Mouse (Mus musculus) ES-E14 (cell line): ENCODE data around the gene Mfge8. TPM values are rescaled to one million over a fixed set of nuclear protein-coding genes. Genes with fewer than 3 reads are reported as not detected.

Source experiments
- DNase-seq: peaks from one replicate; pipeline ENCODE4 v3.0.0-alpha.2; 2013; ENCODE audit warnings: low read depth, low spot score
- H3K27ac ChIP-seq: 2 replicates; pipeline ENCODE4 v1.5.1; 2012; ENCODE audit warnings: low read depth, mild to moderate bottlenecking, low read length, moderate library complexity, mixed read lengths; ENCODE audit not compliant: poor library complexity, insufficient read depth, severe bottlenecking
- H3K36me3 ChIP-seq: 2 replicates; pipeline ENCODE4 v1.6.1; 2012; ENCODE audit warnings: mild to moderate bottlenecking, low read length, moderate library complexity, mixed read lengths; ENCODE audit not compliant: control insufficient read depth, poor library complexity, insufficient read depth, severe bottlenecking
- H3K4me1 ChIP-seq, 2 experiments: fragments of 150-350 bp in 1 of 2; sonication (generic) in 1 of 2; 2 replicates each; pipeline ENCODE4 v1.6.1; 2012; ENCODE audit warnings: low read length in 2 of 2, mild to moderate bottlenecking in 1 of 2, mixed read lengths in 1 of 2; ENCODE audit not compliant: control insufficient read depth in 2 of 2, insufficient read depth in 2 of 2, poor library complexity in 1 of 2
- H3K4me3 ChIP-seq, 2 experiments: fragments of 150-350 bp in 1 of 2; sonication (generic) in 1 of 2; 2 replicates each; pipeline ENCODE4 v1.5.1; 2012; ENCODE audit warnings: low read length in 2 of 2, low read depth in 1 of 2, mild to moderate bottlenecking in 1 of 2, mixed read lengths in 1 of 2; ENCODE audit not compliant: insufficient read depth in 1 of 2, poor library complexity in 1 of 2, severe bottlenecking in 1 of 2
- H3K9ac ChIP-seq: 2 replicates; pipeline ENCODE4 v1.6.1; 2012; ENCODE audit warnings: low read depth, mild to moderate bottlenecking, low read length, mixed read lengths; ENCODE audit not compliant: poor library complexity, insufficient read depth, severe bottlenecking
- H3K9me3 ChIP-seq: fragments of 150-350 bp; sonication (generic); 2 replicates; pipeline ENCODE4 v1.6.1; 2012; ENCODE audit warnings: low read depth, mild to moderate bottlenecking, low read length; ENCODE audit not compliant: control insufficient read depth, insufficient read depth
- CHD2 ChIP-seq: IDR thresholded peaks from 2 replicates; pipeline ENCODE4 v1.6.1; 2014; ENCODE audit warnings: mild to moderate bottlenecking, low read depth, low read length, inconsistent platforms
- HCFC1 ChIP-seq: IDR thresholded peaks from 2 replicates; pipeline ENCODE4 v1.6.1; 2012; ENCODE audit warnings: low read length, inconsistent platforms, borderline replicate concordance; ENCODE audit not compliant: insufficient read depth
- MAFK ChIP-seq: IDR thresholded peaks from 2 replicates; pipeline ENCODE4 v1.6.1; 2014; ENCODE audit warnings: mild to moderate bottlenecking, low read depth, low read length, inconsistent platforms; ENCODE audit not compliant: insufficient read depth
- ZC3H11A ChIP-seq: IDR thresholded peaks from 2 replicates; pipeline ENCODE4 v1.6.1; 2012; ENCODE audit warnings: low read depth, mild to moderate bottlenecking, inconsistent platforms, low read length, borderline replicate concordance
- ZNF384 ChIP-seq: IDR thresholded peaks from 2 replicates; pipeline ENCODE4 v1.6.1; 2012; ENCODE audit warnings: low read depth, low read length, inconsistent platforms
- in situ Hi-C, 2 experiments: fragments of 600-800 bp; cut with MboI; formaldehyde crosslinking; loops; one replicate each; pipeline ENCODE4 v1.15.1; 2025; ENCODE audit warnings: low sequenced_read_pairs in 2 of 2, inconsistent platforms in 1 of 2; ENCODE audit not compliant: unreplicated experiment in 2 of 2
- total RNA-seq: library from RNA; depleted of rRNA; stranded (reverse); fragments of 300-350 nt; gene quantifications from 2 replicates; pipeline ENCODE4 v1.2.3, GENCODE M21; 2012

Gene Mfge8
- total RNA-seq, 1 experiment, result 412 TPM

DNA sequence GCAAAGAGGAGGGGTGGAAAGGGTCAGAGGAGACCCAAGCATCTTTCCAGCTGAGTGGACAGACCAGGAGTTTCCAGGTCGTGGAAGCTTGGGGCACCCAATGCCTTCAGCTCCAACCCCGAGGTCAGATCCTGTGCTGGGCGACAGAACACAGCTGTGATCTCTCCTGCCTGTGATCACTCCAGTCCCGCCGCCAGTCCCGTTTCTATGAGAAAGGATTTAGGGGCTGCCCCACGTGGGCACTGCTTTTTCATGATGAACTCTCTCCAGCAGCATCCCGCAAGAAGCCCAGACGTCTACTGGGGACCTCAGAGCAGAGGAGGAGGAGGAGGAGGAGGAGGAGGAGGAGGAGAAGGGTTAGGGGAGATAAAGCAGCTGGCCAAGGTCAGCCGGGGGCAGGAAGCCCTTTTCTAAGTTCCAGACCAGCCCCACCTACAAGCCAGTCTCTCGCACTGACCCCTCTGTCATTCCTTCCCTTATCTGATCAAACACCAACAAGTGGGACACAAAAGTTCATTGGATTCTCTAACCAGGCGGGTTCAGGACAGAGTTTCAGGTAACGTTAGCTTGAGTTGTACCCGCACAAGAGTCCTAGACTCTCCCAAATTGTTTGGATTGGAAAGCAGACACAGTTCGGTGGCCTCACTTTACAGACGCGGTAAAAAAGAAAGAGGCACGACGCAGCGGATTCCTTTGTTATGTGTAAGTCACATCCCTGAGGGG lies 768 bp downstream of the Mfge8 start:
- H3K36me3 ChIP-seq, result peaks cover 20% of the 10 kb centered on the region
- in situ Hi-C loops, result loop anchor here (25.0 kb wide), 1 partner anchor 214 kb away; no protein-coding TSS in a partner anchor
- H3K4me3 ChIP-seq, result peak overlapping the region; percentile 73 to 90
- no peak overlapping the region for H3K27ac ChIP-seq
- H3K4me1 ChIP-seq, result peaks cover 0 to 16% of the 10 kb centered on the region in 2 experiments; a peak in 3 of 4 replicates
- H3K9ac ChIP-seq, result peak overlapping the region; percentile 74; the same call in 1 of the 2 replicates
- DNase-seq, result no peak
- H3K9me3 ChIP-seq, result no peaks in the 10 kb centered on the region
- TF ChIP-seq ZNF384 (no peak), CHD2 (no peak), ZC3H11A (no peak), MAFK (no peak), HCFC1 (no peak)

DNA sequence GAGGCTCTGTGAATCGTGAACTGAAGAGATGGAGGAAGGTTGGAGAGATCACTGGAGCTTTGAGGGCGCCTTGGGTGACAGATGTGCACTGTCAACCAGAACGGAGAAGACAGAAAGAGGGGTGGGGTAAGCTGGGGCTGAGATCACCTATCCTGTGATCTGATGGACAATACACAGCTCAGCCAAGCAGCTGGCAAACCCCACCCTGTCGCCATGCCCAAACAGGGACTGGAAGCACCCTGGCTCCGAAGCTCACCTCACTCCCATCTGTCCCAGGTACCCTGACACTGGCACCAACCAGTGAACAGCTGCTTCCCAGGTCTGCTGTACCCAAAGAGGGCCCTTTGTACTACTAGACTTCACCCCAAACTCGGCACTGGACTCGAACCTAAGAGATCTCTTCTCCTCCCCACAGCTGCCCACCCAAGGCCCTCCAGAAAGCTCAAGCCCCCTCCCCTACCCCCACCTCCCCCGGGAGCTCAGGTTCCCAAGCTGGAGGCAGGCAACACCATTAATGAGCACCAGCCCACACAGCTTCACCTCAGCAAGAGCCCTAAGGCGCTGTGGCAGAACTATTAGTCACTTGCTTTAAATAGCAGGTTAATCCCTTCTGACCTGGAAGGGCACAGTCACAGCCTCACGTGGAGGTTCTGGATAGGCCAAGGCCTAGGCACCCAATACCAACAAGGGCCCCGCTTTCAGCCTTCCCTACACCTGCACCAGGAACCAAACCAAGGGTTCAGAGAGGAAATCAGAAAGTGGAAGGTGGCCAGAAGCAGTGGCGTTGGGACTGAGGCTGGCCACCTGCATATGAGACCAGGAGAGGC lies 1.6 kb downstream of the Mfge8 start:
- Histone ChIP-seq H3K9ac (0 out of 2 replicates have a peak overlapping the region, but pooled peaks have one; percentile 74), H3K27ac (no peak overlapping the region), H3K9me3 (no peaks in the 10 kb centered on the region), H3K4me3 (peak overlapping the region in 1 of 2 experiments; percentile 24; a peak in 1 of 4 replicates), H3K36me3 (peaks cover 27% of the 10 kb centered on the region), H3K4me1 (peaks cover 0 to 16% of the 10 kb centered on the region in 2 experiments; a peak in 3 of 4 replicates)
- DNase-seq, result no peak
- TF ChIP-seq HCFC1 (no peak), ZNF384 (no peak), MAFK (no peak), CHD2 (no peak), ZC3H11A (no peak)
- in situ Hi-C loops, result loop anchor here (25.0 kb wide), 1 partner anchor 215 kb away; no protein-coding TSS in a partner anchor

DNA sequence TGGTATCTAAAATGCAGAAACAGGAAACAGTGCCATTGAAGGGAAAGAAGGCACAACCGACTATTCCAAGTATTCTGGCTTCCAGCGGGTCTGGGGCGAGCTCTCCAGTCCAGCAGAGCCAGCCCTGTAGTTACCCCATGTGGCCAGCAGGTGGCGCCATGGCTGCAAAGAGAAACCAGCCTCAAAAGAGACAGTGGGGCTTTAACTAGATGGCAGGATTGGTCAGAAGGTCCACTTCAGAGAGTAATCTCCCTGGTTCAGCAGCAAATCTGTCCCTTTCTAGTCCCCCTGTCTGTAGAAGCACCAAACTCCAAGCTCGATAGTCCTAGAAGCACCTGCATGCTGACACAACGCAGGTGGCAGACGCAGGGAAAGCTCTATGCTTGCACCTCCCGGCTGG lies 8.0 kb downstream of the Mfge8 start:
- H3K9ac ChIP-seq, result no peak overlapping the region
- peaks cover 38% of the 10 kb centered on the region for H3K36me3 ChIP-seq
- no peak overlapping the region for H3K4me3 ChIP-seq
- TF ChIP-seq ZC3H11A (peak; percentile 79), ZNF384 (no peak), HCFC1 (no peak), CHD2 (no peak), MAFK (no peak)
- in situ Hi-C loops, result loop anchor here (25.0 kb wide), 1 partner anchor 221 kb away; no protein-coding TSS in a partner anchor
- H3K27ac ChIP-seq, result no peak overlapping the region
- H3K4me1 ChIP-seq, result peaks cover 11 to 20% of the 10 kb centered on the region in 2 experiments
- DNase-seq, result peak; percentile 77
- no peaks in the 10 kb centered on the region for H3K9me3 ChIP-seq

DNA sequence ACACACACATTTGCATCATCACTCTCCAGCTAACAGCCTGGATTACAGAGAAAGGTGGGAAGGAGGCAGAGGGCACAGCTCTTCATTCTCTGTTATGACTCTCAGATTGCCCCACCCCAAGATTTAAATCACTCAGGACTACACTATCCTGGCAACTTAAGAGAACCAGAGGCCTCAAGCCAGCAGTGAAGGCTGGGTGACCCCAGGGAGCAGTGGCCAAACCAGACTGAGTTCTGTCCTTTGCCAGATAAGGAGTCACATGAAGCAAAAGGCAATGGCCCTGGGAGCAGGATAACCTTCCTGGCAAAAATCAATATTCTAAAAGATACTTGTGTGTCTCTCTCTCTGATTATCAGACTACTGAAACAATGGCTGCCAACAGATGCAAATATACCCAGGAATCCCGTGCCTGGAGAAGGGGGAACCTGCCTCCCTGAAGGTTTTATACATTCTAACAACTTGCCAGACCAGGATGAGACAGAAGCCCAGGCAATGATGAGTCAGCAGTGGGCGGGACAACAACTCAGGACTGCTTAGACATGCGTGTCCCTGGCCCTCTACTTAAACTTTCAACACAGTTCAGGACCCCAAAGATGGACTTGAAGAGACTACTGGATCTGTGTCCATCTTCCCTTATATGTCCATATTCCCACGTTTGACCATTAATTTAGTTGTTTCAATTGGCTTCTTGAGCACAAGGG lies 8.8 kb downstream of the Mfge8 start:
- no peak overlapping the region for H3K27ac ChIP-seq
- no peak for DNase-seq
- no peaks in the 10 kb centered on the region for H3K9me3 ChIP-seq
- no peak overlapping the region for H3K4me3 ChIP-seq
- no peak overlapping the region for H3K9ac ChIP-seq
- in situ Hi-C loops, result loop anchor here (5.0 to 25.0 kb wide), 2 partner anchors 87 to 222 kb away; no protein-coding TSS in a partner anchor
- TF ChIP-seq CHD2, result no peak
- no peak for TF ChIP-seq ZC3H11A
- no peak for TF ChIP-seq HCFC1
- no peak for TF ChIP-seq ZNF384
- peak; percentile 68 for TF ChIP-seq MAFK
- peaks cover 11 to 20% of the 10 kb centered on the region in 2 experiments for H3K4me1 ChIP-seq
- H3K36me3 ChIP-seq, result peaks cover 37% of the 10 kb centered on the region
